Mouse (Mus musculus) urinary bladder, adult 2 months (tissue): ENCODE results near the gene Apaf1. TPM values are rescaled to one million over a fixed set of nuclear protein-coding genes. Genes with fewer than 3 reads are reported as not detected.
A peak's percentile ranks its signal among the peaks of the same experiment; 100 is the strongest.

ENCODE experiments used
- DNase-seq: peaks from one replicate; pipeline ENCODE4 v3.0.0; 2022; ENCODE audit warnings: low spot score
- polyA plus RNA-seq: library from polyadenylated mRNA; depleted of rRNA; stranded (reverse); fragments of >200 nt; gene quantifications from 2 replicates; pipeline ENCODE4 v1.2.3, GENCODE M21; 2012; rRNA removed

The Apaf1 gene
- polyA plus RNA-seq = 9.2 and 10.3 TPM in 2 replicates

DNA sequence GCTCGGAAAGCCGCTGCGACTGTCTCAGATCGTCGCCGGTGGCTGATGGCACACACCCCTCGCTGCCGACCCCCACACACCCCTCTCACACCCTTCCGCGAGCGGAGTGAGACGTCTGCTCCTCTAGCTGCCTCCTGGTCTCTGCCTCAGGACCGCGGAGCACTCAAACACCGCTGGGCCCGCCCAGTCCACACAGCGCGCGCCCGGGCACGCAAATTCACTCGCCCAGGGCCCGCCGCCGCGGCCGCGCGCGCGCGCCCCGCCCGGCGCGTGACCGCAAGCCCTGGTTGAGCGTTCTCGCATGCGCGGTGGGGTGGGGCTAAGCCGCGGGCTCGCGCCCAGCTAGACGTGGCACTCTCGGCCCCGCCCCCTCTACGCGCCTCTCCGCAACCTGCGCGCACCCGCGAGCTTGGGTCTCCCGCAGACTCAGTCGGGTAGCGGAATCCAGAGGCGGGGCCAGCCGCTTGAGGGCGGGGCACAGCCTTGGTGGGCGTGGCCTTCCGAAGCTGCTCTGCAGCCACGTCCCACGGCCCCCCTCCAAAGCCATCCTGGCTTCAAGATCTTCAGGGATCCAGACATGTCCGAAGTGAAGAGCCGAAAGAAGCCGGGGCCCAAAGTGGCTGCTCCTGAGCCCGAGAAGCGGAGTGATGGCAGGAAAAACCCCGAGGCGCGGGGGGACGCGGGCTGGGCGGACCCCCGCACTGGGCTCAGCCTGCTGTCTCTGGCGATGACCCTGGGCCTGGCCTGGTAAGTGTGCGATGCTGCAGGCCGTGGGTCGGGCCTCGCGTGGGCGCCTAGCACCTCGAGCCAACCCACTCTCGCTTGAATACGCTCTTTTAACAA lies at the start of gene Apaf1, which contains the start of gene Ikbip:
Apaf1 (minus strand) TSS at position 221 of the 843 bp plus-strand sequence.
Ikbip (plus strand) TSS at position 391 of the 843 bp plus-strand sequence.
- peak; percentile 100 for DNase-seq

DNA sequence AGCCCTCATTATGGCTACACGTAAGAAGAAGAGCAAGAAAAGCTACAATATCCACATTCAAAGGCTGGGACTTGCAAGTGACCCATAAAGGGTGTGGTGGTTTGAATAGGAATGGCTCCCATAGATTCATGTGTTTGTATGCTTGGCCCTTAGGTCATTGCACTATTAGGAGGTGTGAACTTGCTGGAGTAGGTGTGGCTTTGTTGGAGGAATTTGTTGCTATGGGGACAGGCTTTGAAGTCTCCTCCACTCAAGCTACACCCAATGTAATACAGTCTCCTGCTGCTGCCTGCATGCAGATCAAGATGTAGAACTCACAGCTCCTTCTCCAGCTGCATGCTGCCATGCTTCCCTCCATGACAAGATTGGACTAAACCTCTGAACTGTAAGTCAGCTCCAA lies 49.0 kb upstream of the Apaf1 start:
- no peak for DNase-seq

- DNase-seq = no peak
Measured at GRCm38 (mm10) chr10:91130792-91131191, 48.2 kb upstream of the Apaf1 start.

GRCm38 (mm10) chr10:91128551-91129160 lies 46.1 kb upstream of the Apaf1 start:
- no peak for DNase-seq

DNA sequence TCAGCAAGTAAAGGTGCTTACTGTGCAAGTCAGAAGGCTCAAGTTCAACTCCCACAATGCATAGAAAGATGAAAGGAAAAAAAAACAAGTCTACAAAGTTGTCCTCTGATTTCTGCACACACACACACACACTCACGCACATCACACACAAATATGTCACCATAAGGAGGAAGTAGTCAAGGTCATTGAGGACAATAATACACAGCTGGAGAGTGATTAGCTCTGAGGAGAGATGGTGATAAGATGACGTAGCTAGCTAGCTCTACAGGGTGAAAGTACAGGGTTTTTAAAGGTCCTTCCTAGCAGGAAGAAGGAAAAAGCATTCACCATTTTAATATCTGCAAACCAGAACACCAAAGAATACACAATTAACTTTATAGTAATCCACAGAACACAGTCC lies 44.8 kb upstream of the Apaf1 start:
- no peak for DNase-seq

GRCm38 (mm10) chr10:91126618-91127355 lies 44.2 kb upstream of the Apaf1 start:
- no peak for DNase-seq

DNA sequence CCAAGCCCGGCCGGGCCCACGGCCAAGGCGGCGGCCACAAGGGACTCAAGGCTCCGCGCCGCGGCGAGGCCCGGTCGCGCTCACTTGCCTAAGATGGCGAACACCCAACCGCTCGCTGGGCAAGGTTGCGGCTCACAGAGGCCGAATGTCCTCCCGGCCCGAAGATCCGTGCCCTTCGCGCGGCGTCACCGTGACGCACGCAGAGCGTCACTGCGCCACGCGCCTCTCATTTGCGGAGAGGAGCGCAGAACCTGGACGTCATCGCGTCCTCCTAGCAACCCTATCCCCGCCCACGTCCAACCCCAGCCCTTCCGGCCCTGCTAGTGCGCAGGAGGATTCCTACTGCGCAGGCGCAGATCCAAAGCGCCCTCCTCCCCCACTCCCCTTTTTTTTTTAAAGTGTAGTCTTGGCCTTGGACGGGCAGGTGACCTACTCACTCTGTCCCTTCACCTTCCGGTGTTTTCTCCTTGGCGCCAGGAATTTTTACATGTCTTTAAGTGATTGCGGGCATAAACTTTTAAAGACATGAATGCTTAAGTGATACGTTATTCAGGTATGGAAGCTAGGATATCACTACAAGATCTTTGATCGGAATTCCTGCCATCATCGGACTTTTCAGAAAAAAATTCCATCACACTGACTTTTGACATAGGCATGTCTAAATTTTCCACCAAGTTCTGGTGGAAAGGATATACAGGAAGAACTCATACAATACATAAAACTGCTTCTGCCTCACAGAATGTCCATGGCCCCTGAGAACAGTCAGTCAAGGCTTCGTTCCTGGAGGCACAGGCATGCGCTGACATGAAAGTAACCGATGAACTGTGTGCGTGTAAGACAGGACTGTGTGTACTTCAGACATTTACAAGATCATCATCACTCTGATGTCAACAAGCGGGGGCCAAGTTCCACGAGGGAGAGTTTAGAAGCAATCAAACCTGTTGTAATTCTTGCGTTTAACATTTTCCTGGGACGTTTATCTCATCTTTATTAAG lies 41.6 kb upstream of the Apaf1 start, which contains the start of gene Slc25a3:
Slc25a3 (minus strand) TSS at position 232 of the 995 bp plus-strand sequence.
- DNase-seq = peak; percentile 94

DNA sequence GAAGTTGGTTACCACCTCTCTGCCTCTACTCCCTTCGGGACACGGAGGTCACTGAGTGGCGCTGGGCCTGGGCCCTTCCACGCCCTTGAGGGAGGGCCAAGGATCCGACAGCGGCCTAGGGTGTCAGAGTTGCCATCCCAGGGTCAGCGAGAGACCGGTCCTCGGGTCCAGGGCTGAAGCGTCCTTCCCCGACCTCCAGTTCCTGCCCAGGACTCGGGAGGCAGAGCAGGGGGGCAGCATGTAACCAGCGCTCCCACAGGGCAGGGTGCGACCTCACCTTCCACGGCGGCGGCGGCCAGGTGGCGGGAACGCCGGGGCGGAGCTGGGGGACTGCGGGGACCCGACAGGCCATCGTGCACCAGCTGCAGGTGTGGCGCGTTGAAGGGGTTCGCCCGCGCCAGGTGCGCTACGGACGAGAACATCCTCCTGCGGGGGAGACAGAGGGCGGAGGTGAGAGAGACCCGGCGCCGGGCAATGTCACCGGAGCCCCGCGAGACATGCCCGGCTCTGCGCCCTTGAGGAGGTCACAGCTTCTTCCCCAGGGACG lies 40.8 kb upstream of the Apaf1 start:
- no peak for DNase-seq

GRCm38 (mm10) chr10:91122646-91123045 lies 40.1 kb upstream of the Apaf1 start:
- no peak for DNase-seq

- DNase-seq = no peak
Measured at GRCm38 (mm10) chr10:91116958-91117357, 34.4 kb upstream of the Apaf1 start.

GRCm38 (mm10) chr10:91109841-91110240 lies 27.3 kb upstream of the Apaf1 start:
- DNase-seq = no peak

GRCm38 (mm10) chr10:91105981-91106380 lies 23.4 kb upstream of the Apaf1 start:
- no peak for DNase-seq

DNA sequence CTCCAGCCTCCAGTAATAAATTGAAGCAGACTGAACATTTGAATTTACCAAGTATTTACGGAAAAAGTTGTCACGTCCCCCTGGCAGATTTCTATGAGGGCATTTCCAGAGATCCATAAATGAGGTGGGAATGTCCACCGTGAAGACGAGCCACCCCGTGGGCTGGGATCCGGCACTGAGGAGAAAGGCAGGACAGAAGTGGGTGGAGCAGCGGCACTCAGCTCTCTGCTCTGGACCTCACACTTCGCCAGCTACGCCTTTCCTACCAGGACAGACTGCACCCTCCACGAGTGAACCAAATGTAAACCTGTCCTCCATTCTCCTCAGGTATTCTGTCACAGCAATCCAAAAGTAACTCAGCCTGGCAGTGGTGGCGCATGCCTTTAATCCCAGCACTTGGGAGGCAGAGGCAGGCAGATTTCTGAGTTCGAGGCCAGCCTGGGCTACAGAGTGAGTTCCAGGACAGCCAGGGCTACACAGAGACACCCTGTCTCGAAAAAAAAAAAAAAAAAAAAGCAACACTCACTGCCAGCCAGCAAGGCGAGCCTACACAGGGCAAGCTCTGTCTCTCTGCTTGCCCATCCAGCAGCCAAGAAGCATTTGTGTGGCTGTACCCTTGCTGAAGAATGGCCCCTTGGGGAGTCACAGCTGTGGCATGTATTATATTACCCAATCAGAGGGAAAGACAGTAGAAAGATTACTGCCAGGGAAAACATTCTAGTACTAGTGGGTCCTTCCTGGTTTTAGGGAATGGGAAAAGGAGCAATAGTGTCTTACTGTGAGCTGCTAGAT lies 20.4 kb upstream of the Apaf1 start:
- no peak for DNase-seq

GRCm38 (mm10) chr10:91101936-91102335 lies 19.4 kb upstream of the Apaf1 start:
- DNase-seq = no peak

DNA sequence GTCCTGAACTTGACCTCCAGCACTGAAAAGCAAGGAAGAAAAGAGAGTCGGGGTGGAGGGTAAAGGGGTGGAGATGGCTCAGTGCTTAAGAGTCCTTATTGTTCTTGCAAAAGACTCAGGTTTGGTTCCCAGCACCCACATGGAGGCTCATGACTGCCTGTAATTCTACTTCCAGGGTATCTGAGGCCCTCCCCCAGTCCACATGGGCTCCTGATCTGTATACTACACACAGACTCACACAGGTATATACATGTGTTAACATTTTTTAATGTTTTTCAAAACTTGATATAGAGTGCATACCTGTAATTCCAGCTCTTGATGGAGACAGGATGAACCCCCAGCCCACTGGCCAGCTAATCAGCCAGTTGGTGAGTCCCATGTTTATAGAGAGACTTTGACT lies 17.5 kb upstream of the Apaf1 start:
- DNase-seq = no peak

DNA sequence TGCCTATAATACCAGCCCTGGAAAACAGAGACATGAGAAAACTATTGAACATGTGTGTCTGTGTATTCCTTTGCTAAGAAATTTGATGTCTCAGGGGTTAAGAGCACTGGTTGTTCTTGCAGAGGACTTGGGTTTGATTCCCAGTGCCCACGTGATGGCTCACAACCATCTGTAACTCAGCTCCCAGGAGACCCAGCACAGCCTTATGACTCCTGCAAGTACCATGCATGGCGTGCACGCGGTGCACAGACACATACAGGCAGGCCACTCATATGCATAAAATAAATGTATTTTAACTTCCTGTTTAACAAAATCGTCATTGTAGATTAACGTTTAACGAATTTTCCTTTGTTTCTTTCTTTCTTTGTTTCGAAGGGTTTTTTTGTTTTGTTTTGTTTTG lies 15.5 kb upstream of the Apaf1 start:
- no peak for DNase-seq

DNA sequence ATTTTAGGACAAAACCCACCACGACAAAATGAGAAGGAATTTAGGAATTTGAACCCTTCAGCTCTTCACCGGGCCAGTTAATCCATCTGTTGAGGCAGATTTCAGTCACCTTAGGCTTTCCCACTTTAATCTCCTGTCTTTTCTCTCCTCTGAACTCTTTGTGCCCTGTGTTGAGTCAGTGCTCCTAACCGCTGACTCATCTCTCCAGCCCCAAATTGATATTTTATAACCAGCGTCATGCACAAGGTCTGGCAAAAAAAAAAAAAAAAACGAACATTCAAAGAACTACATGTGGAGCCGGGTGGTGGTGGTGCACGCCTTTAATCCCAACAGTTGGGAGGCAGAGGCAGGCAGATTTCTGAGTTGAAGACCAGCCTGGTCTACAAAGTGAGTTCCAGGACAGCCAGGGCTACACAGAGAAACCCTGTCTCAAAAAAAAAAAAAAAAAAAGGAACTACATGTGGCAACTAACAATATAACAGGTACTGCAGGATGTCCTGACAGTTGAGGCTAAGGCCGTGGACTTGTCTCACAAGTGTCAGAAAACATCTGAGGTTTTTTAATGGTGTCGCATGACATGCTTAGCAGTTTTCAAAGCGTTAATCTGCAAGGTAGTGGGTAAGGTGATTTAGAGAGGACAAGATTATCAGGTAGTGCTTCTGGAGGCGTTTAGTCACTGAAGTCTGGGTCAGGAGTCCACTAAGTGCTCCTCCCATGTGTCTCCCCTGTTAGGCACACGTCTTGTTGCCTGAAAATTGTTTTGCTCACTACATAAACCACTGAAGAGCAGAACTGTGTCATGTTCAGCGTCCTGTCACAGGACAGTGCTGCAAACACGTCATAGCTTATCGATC lies 11.9 kb upstream of the Apaf1 start:
- DNase-seq = no peak

- DNase-seq = no peak
Measured at GRCm38 (mm10) chr10:91092812-91093211, 10.2 kb upstream of the Apaf1 start.

GRCm38 (mm10) chr10:91083393-91083927 lies 890 bp upstream of the Apaf1 start:
- no peak for DNase-seq
